Mouse (Mus musculus): ENCODE measurements around the gene Il12rb1. TPM values are rescaled to one million over a fixed set of nuclear protein-coding genes. Genes with fewer than 3 reads are reported as not detected.
A peak's percentile ranks its signal among the peaks of the same experiment; 100 is the strongest.

The Il12rb1 gene
- polyA plus RNA-seq, 1 experiment, result 5.4 TPM

DNA sequence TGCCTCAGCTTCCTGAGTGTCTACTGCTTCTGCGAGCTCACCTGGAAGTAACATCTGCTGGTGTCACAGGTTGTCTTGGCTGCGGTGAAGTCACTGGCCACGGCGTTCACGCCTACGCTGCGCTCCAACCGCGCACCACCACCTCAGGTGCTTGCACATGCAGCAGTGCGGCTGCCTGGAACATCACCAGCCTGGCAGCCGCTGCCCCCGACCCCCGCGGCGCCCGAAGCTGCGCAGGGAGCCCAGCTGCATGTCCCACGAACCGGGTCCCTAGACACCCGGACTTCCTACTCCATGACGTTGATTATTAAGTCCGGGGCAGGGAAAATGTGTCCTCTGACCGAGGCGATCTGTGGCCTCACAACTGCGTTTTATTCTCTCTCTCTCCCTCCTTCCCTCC is 34.2 kb downstream of the Il12rb1 start:
- no peak for TF ChIP-seq CTCF (IDR thresholded peaks at IDR 0.05; ENCODE audit: extremely low read depth, insufficient read length, insufficient replicate concordance, low read depth, low read length)
- no peak for TF ChIP-seq POLR2A (IDR thresholded peaks at IDR 0.05; ENCODE audit: low read depth, low read length)
- Histone ChIP-seq H3K36me3 (ENCODE audit: control insufficient read depth, insufficient read depth, low read length) (no peaks in the 10 kb centered on the region), H3K4me3 (ENCODE audit: low read depth, low read length) (no peak overlapping the region), H3K27ac (ENCODE audit: insufficient read depth, low read depth, low read length) (no peak overlapping the region), H3K4me1 (ENCODE audit: control insufficient read depth, insufficient read depth, insufficient read length, low read length) (peaks cover 11% of the 10 kb centered on the region), H3K27me3 (ENCODE audit: control insufficient read depth, insufficient read depth, low read length) (0 out of 2 replicates have a peak, but pooled peaks cover 5% of the 10 kb centered on the region)
- 81% methylated on average over 25 of the region's 25 CpGs for WGBS

- no peak overlapping the region for H3K27ac ChIP-seq (ENCODE audit: insufficient read depth, low read depth, low read length)
- 0 out of 2 replicates have a peak, but pooled peaks cover 5% of the 10 kb centered on the region for H3K27me3 ChIP-seq (ENCODE audit: control insufficient read depth, insufficient read depth, low read length)
- no peak overlapping the region for H3K4me3 ChIP-seq (ENCODE audit: low read depth, low read length)
- H3K4me1 ChIP-seq (ENCODE audit: control insufficient read depth, insufficient read depth, insufficient read length, low read length), result peaks cover 11% of the 10 kb centered on the region
- TF ChIP-seq POLR2A (IDR thresholded peaks at IDR 0.05; ENCODE audit: low read depth, low read length) (no peak), CTCF (IDR thresholded peaks at IDR 0.05; ENCODE audit: extremely low read depth, insufficient read length, insufficient replicate concordance, low read depth, low read length) (no peak)
- H3K36me3 ChIP-seq (ENCODE audit: control insufficient read depth, insufficient read depth, low read length), result no peaks in the 10 kb centered on the region
- 84% methylated on average over 5 of the region's 5 CpGs for WGBS
Observed at GRCm38 (mm10) chr8:70843214-70843773, 35.0 kb downstream of the Il12rb1 start.

GRCm38 (mm10) chr8:70843941-70844340 is 35.7 kb downstream of the Il12rb1 start:
- WGBS, result 91% methylated on average over 8 of the region's 8 CpGs
- no peak overlapping the region for H3K27ac ChIP-seq (ENCODE audit: insufficient read depth, low read depth, low read length)
- TF ChIP-seq POLR2A (IDR thresholded peaks at IDR 0.05; ENCODE audit: low read depth, low read length) (no peak), CTCF (IDR thresholded peaks at IDR 0.05; ENCODE audit: extremely low read depth, insufficient read length, insufficient replicate concordance, low read depth, low read length) (no peak)
- peaks cover 7% of the 10 kb centered on the region; the same call in 1 of the 2 replicates for H3K4me1 ChIP-seq (ENCODE audit: control insufficient read depth, insufficient read depth, insufficient read length, low read length)
- no peak overlapping the region for H3K4me3 ChIP-seq (ENCODE audit: low read depth, low read length)
- H3K36me3 ChIP-seq (ENCODE audit: control insufficient read depth, insufficient read depth, low read length), result no peaks in the 10 kb centered on the region
- 0 out of 2 replicates have a peak, but pooled peaks cover 5% of the 10 kb centered on the region for H3K27me3 ChIP-seq (ENCODE audit: control insufficient read depth, insufficient read depth, low read length)

DNA sequence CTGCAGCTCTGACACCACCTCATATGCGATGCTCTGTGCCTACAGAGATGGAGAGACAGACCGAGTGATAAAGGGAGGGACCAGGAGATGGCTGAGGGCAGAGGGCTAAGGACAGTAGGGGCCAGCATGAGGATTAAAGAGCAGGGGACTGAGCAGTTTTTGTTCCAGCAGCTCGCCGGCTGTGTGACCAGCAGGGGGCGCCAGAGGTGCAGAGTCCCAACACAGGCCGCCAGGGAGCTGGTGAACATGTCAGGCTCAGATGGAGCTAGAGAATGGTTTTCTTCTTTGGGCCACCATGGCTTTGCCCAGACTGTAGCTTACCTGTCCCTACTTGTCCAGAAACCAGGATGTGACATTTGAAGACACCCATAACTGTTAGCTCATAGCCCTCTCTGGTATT is 36.3 kb downstream of the Il12rb1 start:
- H3K4me3 ChIP-seq (ENCODE audit: low read depth, low read length), result no peak overlapping the region
- whole genome bisulfite sequencing, result 6% methylated on average over 6 of the region's 6 CpGs
- no peak overlapping the region for H3K27ac ChIP-seq (ENCODE audit: insufficient read depth, low read depth, low read length)

GRCm38 (mm10) chr8:70845108-70845507 is 36.9 kb downstream of the Il12rb1 start:
- 0 out of 2 replicates have a peak, but pooled peaks cover 5% of the 10 kb centered on the region for H3K27me3 ChIP-seq (ENCODE audit: control insufficient read depth, insufficient read depth, low read length)
- no peaks in the 10 kb centered on the region for H3K36me3 ChIP-seq (ENCODE audit: control insufficient read depth, insufficient read depth, low read length)
- no peak overlapping the region for H3K4me3 ChIP-seq (ENCODE audit: low read depth, low read length)
- 61% methylated on average over 5 of the region's 5 CpGs for WGBS
- no peak for TF ChIP-seq CTCF (IDR thresholded peaks at IDR 0.05; ENCODE audit: extremely low read depth, insufficient read length, insufficient replicate concordance, low read depth, low read length)
- TF ChIP-seq POLR2A (IDR thresholded peaks at IDR 0.05; ENCODE audit: low read depth, low read length), result no peak
- no peak overlapping the region for H3K27ac ChIP-seq (ENCODE audit: insufficient read depth, low read depth, low read length)
- H3K4me1 ChIP-seq (ENCODE audit: control insufficient read depth, insufficient read depth, insufficient read length, low read length), result peaks cover 5% of the 10 kb centered on the region; the same call in 1 of the 2 replicates

More for the DNA sequence above, 36.3 kb downstream of the Il12rb1 start:
- Histone ChIP-seq H3K36me3 (ENCODE audit: control insufficient read depth, insufficient read depth, low read length) (no peaks in the 10 kb centered on the region), H3K4me1 (ENCODE audit: control insufficient read depth, insufficient read depth, insufficient read length, low read length) (peaks cover 7% of the 10 kb centered on the region; the same call in 1 of the 2 replicates), H3K27me3 (ENCODE audit: control insufficient read depth, insufficient read depth, low read length) (0 out of 2 replicates have a peak, but pooled peaks cover 5% of the 10 kb centered on the region)
- TF ChIP-seq CTCF (IDR thresholded peaks at IDR 0.05; ENCODE audit: extremely low read depth, insufficient read length, insufficient replicate concordance, low read depth, low read length), result peak; percentile 98
- TF ChIP-seq POLR2A (IDR thresholded peaks at IDR 0.05; ENCODE audit: low read depth, low read length), result no peak

DNA sequence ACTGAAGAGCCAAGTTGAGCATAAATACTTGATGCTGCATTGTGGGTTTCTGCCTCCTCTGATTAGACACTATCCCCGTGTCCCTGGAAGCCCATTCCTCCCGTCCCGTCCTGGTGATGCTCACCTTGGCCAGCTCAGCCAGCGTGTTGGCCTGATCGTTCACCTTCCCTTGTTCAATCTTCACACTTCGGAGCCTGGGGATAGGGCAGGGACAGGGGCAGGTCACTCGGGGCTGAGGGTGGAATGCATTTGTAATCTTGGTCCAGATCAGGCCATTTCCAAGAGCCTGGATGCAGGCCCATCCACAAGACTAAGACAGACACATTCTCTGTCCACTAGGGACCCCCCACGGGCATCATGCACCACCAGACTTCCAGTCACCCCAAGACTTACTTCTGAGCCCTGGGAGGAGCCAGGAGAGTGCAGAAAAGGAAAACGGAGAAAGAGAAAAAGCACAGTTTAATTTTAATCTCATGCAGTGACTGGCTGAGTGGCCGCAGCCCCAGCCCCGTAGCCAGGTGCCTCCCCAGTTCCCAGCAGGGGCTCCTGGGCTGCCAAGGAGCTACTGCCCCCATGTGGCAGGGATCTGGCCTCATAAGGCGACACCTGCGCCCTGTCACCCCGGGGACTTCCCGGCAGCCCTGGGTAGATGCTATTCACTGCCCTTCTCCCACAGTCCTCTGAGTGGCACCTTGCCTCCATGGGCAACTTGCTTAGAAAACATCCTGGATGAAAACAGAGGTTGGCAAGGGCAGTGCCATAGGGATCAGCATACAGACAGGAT is 38.3 kb downstream of the Il12rb1 start:
- no peaks in the 10 kb centered on the region for H3K36me3 ChIP-seq (ENCODE audit: control insufficient read depth, insufficient read depth, low read length)
- H3K4me3 ChIP-seq (ENCODE audit: low read depth, low read length), result no peak overlapping the region
- H3K27ac ChIP-seq (ENCODE audit: insufficient read depth, low read depth, low read length), result no peak overlapping the region
- TF ChIP-seq CTCF (IDR thresholded peaks at IDR 0.05; ENCODE audit: extremely low read depth, insufficient read length, insufficient replicate concordance, low read depth, low read length), result peak; percentile 26; the same call in 1 of the 2 replicates
- no peak for TF ChIP-seq POLR2A (IDR thresholded peaks at IDR 0.05; ENCODE audit: low read depth, low read length)
- H3K27me3 ChIP-seq (ENCODE audit: control insufficient read depth, insufficient read depth, low read length), result 0 out of 2 replicates have a peak, but pooled peaks cover 5% of the 10 kb centered on the region
- no peaks in the 10 kb centered on the region for H3K4me1 ChIP-seq (ENCODE audit: control insufficient read depth, insufficient read depth, insufficient read length, low read length)
- WGBS, result 46% methylated on average over 15 of the region's 15 CpGs

Data from small intestine, adult 2 months (tissue).